Mouse (Mus musculus) common myeloid progenitor, adult 5-6 weeks (primary cell): ENCODE measurements around the gene Becn1. TPM values are rescaled to one million over a fixed set of nuclear protein-coding genes. Genes with fewer than 3 reads are reported as not detected.
A peak's percentile ranks its signal among the peaks of the same experiment; 100 is the strongest.

Source experiments
- ATAC-seq: replicated peaks from 2 replicates; pipeline ENCODE4 v1.8.0; 2016; ENCODE audit warnings: low read depth, mild to moderate bottlenecking, moderate TSS enrichment, inconsistent platforms; ENCODE audit not compliant: poor library complexity, severe bottlenecking
- total RNA-seq: library from RNA; stranded (forward); fragments of 200-1000, 187-1606 nt; gene quantifications from 2 replicates; pipeline ENCODE4 v1.2.3, GENCODE M21; 2017

Gene Becn1
- total RNA-seq, 1 experiment from 2014 or later = 208 TPM

- no peak for ATAC-seq
These were observed 25.6 kb downstream of the Becn1 start for GRCm38 (mm10) chr11:101276319-101277070.

GRCm38 (mm10) chr11:101275309-101275708 lies 26.8 kb downstream of the Becn1 start:
- no peak for ATAC-seq

- ATAC-seq = no peak
These were observed 29.6 kb downstream of the Becn1 start for GRCm38 (mm10) chr11:101272446-101272845.

GRCm38 (mm10) chr11:101269577-101270116 lies 32.4 kb downstream of the Becn1 start:
- ATAC-seq = no peak; the same call in 1 of the 2 replicates

DNA sequence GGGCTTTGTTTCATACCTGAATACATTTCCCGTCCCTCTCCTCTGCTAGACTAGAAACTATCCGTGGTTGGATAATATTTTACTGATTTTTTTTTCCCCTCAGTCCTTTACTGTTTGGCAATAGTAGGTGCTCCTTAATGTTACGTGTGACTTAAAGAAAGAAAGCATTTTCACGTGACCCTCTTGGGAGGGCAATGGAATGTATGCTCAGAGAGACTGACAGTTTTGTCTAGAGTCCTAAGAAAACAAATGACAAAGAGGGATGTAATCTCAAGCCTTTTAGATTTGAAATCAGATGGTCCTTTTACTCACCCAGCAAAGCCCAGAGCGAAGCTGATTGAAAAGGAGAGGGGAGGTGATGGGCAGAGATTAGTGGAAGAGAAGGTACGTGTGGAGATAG lies 36.2 kb downstream of the Becn1 start:
- ATAC-seq = no peak

DNA sequence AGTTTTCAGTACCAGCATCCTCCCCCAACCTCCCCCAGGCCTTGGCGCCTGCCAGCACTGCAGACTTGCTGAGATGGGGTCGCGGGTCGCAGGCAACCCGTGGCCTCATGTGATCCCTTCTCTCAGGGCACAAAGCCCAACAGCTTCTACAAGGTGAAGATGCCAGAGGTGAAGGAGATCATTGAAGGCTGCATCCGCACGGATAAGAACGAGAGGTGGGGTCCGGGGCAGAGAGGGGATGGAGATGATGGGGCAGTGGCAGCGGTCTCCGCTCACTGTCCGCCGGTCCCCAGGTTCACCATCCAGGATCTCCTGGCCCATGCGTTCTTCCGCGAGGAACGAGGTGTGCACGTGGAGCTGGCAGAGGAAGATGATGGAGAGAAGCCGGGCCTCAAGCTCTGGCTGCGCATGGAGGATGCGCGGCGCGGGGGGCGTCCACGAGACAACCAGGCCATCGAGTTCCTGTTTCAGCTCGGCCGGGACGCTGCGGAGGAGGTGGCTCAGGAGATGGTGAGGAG lies 37.1 kb downstream of the Becn1 start:
- peak; percentile 34; the same call in 1 of the 2 replicates for ATAC-seq

DNA sequence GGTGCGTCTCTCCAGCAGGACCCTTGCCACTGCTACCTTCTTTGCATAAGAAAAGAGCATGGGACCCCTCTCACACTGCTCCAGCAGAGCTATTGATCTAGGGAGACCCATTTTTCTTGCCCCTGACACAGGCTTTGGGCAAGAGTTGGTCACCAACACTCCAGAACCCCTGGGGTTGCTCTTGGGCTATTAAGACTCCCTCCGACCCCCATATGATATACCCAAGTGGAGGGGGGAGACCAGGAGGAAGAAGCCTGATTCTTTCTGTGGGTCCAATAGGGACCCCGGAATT lies 38.2 kb downstream of the Becn1 start:
- ATAC-seq = no peak

- ATAC-seq = no peak
These were observed 38.7 kb downstream of the Becn1 start for GRCm38 (mm10) chr11:101263138-101263988.

DNA sequence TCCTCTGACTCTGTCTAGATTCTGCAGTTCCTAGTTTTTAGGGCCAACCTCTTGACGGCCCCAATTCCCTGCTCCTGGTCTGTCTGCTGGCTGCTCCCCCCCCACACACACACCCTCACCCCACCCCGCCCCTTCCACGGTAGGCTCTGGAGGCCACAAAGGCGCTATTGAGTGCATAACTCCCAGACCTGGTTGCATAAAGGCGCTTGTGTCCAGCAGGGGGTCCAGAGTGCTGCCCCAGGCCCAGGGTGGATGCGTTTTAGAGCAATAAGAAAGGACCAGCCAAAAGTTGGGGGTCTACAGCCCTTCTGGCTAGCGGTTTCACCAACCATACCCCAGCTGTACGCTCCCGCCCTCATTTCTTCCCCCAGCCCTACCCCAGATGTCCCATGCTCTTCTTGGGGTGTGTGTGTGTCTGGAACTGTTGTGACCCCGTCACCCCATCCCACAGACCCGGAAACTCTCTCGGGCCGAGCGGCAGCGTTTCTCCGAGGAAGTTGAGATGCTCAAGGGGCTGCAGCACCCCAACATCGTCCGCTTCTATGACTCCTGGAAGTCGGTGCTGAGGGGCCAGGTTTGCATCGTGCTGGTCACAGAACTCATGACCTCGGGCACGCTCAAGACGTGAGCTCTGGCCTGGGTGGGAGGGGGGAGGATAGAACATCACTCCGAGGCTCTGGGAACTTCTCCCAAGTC lies 39.7 kb downstream of the Becn1 start:
- ATAC-seq = no peak

DNA sequence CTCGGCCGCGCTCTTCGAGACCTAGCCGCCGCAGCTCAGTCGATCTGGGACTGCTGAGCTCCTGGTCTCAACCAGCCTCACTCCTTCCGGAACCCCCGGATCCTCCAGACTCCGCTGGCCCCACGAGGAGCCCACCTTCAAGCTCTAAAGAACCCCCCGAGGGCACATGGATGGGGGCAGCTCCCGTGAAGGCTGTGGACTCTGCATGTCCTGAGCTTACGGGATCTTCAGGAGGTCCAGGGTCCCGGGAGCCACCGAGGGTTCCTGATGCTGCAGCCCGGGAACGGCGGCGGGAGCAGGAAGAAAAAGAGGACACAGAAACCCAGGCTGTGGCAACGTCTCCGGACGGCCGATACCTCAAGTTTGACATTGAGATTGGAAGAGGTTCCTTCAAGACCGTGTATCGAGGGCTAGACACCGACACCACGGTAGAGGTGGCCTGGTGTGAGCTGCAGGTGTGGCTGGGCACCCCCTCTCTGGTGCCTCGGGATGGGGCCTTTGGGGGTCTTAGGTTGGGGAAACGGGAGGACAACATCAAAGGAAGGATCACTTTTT lies 41.2 kb downstream of the Becn1 start:
- ATAC-seq = no peak

DNA sequence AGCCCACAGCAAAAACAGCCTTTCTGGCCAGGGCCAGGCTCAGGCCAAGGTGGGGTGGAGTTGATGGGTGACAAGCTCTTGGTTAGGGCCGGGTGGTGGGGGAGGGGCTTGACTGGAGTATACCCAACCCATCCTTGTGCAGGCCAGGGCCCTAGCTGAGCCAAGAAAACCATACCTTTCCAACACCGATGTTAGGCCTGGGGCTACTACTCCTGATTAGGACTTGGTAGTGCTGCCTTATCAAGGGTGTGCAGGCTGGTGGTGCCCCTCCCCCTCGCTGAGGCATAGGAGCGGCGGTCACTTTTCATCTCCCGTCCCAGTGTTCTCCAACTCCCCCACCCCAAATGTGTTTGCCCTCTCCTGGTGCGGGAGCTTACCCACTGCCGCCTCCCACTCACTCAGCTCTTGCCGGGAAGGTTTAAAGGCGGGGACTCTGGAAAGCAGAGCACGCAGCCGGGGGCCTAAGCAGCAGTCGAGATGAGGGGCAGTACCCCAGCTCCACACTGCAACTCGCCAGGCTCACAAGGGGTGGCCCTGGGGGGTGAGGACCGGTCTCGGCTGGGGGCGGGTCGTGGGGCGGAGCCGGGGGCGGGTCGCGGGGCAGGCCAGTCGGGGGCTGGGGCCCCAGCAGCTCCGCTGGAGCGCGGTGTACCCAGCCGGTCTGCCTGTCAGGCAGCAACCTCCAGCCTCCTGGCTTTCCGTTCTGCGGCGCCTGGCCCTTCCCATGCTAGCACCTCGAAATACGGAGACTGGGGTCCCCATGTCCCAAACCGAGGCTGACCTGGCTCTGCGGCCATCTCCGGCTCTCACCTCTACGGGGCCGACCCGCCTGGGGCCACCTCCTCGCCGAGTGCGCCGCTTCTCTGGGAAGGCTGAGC lies 41.9 kb downstream of the Becn1 start, which contains the start of gene Wnk4:
TSS of gene Wnk4 (plus strand) at position 620 of the 878 bp plus-strand sequence.
- ATAC-seq = peak; percentile 52

GRCm38 (mm10) chr11:101259261-101259712 lies 42.8 kb downstream of the Becn1 start:
- no peak for ATAC-seq

DNA sequence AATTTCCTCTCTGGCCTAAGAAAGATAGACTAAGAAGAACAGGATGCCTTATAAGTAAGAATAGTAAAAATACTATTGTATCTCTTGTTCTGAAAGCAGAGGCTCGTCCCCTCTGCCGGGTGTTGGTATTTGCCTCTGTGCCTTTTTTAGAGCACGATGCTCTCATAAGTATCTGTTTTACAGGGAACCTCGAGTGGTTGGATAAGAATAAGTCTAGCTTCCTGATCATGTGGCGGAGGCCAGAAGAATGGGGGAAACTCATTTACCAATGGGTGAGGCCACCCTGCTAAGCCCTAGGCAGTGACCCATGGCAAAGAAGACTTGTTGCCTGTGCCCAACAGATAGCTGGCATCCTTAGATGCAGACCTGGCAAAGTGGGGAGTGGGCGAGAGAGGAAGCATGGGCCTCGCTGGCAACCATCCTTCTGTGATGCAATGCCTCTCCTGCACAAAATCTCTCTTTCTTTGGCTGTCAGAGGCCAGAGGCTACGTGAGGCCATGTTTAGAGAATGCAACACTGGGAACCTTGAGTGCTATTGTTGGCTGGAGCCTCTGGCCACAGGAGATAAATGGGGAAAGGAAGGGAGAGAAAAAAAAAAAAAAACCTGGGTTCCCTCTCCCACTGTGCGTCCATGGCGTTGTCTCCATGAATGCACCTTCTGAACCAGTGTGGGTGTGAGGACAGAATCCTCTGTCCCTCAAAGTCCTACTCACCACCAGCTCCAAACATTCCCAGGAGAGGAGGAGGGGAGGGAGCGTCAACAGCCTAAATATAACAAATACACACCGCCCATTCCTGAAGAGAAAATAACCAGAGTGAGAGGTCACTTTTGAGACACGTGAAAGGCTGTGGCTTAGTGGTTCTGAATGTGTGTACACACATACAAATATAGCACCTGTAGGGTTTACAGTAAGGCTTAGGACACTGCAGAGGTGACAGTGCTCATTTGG lies 46.0 kb downstream of the Becn1 start:
- ATAC-seq = no peak

- ATAC-seq = peak; percentile 97
These were observed 48.3 kb downstream of the Becn1 start, which contains the start of gene Vps25 for GRCm38 (mm10) chr11:101253613-101254389. Gene Vps25 (plus strand): TSS chr11:101253707.

DNA sequence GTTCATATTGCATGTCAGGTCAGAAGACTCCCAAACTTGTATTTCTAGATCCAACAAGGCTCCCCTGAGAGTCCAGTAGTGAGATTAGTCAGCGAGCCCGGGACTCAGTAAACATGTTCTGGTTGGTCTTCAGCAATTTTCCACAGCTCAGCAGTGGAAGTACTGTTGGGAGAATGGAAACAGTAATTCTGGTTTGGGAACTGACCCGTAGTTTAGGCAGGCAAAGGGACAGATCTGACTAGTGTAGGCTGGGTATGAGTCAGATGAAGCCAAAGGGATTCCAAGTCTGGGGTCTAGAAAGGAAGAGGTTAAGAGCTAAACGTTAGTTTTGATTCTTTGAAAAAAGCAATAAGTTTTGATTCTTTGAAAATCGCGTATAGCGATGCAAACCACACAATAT lies 49.1 kb downstream of the Becn1 start:
- ATAC-seq = no peak

DNA sequence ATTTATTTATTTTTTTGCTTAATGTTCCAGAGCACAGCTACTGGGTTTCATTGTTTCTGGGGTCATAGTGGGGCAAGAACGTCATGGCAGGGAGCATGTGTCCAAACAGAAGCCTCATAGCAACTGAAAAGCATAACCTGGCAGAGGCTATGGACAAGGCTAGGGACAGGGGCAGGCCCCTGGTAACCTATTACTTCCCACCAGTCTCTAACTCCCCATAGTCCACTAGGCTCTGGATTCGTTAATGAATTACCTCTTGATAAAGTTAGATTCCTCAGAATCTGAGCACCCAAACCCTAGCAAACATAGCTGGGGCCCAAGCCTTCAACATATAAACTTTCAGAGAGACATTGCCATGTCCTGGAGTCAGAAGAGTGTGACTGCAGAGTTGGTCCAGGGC lies 51.1 kb downstream of the Becn1 start:
- ATAC-seq = no peak
